Mouse (Mus musculus): ENCODE measurements at regions not wholly inside any gene's neighbourhood (a gene's known extent, or its start where the extent isn't known, plus 50 kb on each side); places are given as distances from the start of the nearest gene placed in this dataset.

- TF ChIP-seq EP300 (IDR thresholded peaks at IDR 0.05; ENCODE audit: insufficient read depth, low read depth, low read length) (no peak), CTCF (IDR thresholded peaks at IDR 0.05; ENCODE audit: low read depth, low read length) (no peak), POLR2A (IDR thresholded peaks at IDR 0.05; ENCODE audit: insufficient read depth, low read length) (no peak)
- Histone ChIP-seq H3K4me3 (ENCODE audit: low read depth, low read length) (peak overlapping the region; percentile 94), H3K27me3 (ENCODE audit: control insufficient read depth, insufficient read depth, low read length, poor library complexity, severe bottlenecking) (no peaks in the 10 kb centered on the region), H3K36me3 (ENCODE audit: control insufficient read depth, insufficient read depth, low read length, poor library complexity, severe bottlenecking) (no peaks in the 10 kb centered on the region), H3K9ac (ENCODE audit: low read depth, poor library complexity, severe bottlenecking) (peak overlapping the region; percentile 81), H3K27ac (ENCODE audit: insufficient read depth, low read length) (no peak overlapping the region), H3K9me3 (replicated peaks; ENCODE audit: control insufficient read depth, insufficient read depth, low read length, poor library complexity, severe bottlenecking) (no peaks in the 10 kb centered on the region), H3K4me1 (ENCODE audit: control insufficient read depth, insufficient read depth, low read length) (no peaks in the 10 kb centered on the region)
These were observed 243.9 kb downstream of the Tex13c3 start for GRCm38 (mm10) chrX:19237048-19237737.

DNA sequence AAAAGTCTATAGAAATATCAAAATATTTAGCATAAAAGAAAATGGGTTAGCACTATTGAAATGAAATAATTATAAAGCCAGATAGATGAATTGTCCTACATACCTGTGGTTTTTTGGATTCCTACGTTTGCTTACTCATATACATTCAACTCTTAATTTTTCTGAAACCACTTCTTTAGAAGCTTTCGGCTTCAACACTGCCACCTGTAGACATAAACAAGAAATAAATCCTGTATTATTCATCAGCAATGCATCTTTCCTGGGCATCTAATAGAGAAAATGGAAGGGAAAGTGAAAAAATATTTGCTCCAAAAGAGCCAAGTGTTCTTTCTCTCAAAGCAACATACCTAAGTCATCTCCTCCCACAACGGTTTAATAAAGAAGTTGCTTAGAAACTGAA lies 245.7 kb downstream of the Tex13c3 start:
- Histone ChIP-seq H3K4me3 (ENCODE audit: low read depth, low read length) (no peak overlapping the region), H3K27me3 (ENCODE audit: control insufficient read depth, insufficient read depth, low read length, poor library complexity, severe bottlenecking) (no peaks in the 10 kb centered on the region), H3K9ac (ENCODE audit: low read depth, poor library complexity, severe bottlenecking) (no peak overlapping the region), H3K36me3 (ENCODE audit: control insufficient read depth, insufficient read depth, low read length, poor library complexity, severe bottlenecking) (no peaks in the 10 kb centered on the region), H3K4me1 (ENCODE audit: control insufficient read depth, insufficient read depth, low read length) (no peaks in the 10 kb centered on the region), H3K9me3 (replicated peaks; ENCODE audit: control insufficient read depth, insufficient read depth, low read length, poor library complexity, severe bottlenecking) (no peaks in the 10 kb centered on the region), H3K27ac (ENCODE audit: insufficient read depth, low read length) (no peak overlapping the region)
- TF ChIP-seq POLR2A (IDR thresholded peaks at IDR 0.05; ENCODE audit: insufficient read depth, low read length) = no peak
- no peak for TF ChIP-seq CTCF (IDR thresholded peaks at IDR 0.05; ENCODE audit: low read depth, low read length)
- no peak for TF ChIP-seq EP300 (IDR thresholded peaks at IDR 0.05; ENCODE audit: insufficient read depth, low read depth, low read length)

DNA sequence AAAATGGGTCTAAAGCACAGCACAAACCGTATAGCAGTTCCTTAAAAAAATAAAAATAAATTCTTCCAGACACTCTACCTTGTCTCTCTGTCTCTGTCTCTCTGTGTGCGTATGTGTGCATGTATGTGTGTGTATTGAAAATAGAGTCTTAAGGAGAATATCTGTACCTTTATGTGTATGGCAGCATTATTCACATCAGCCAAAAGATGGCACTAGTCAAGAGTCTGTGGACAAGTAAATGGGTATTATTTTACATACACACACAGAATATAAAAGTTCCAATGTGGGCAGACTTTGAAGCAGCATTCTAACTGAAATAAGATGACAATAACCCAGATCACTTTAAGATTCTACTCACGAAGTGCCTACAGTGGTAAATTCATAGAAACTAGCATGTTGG lies 249.3 kb downstream of the Tex13c3 start:
- Histone ChIP-seq H3K27me3 (ENCODE audit: control insufficient read depth, insufficient read depth, low read length, poor library complexity, severe bottlenecking) (no peaks in the 10 kb centered on the region), H3K27ac (ENCODE audit: insufficient read depth, low read length) (no peak overlapping the region), H3K36me3 (ENCODE audit: control insufficient read depth, insufficient read depth, low read length, poor library complexity, severe bottlenecking) (no peaks in the 10 kb centered on the region), H3K4me1 (ENCODE audit: control insufficient read depth, insufficient read depth, low read length) (no peaks in the 10 kb centered on the region), H3K9ac (ENCODE audit: low read depth, poor library complexity, severe bottlenecking) (no peak overlapping the region), H3K9me3 (replicated peaks; ENCODE audit: control insufficient read depth, insufficient read depth, low read length, poor library complexity, severe bottlenecking) (no peaks in the 10 kb centered on the region), H3K4me3 (ENCODE audit: low read depth, low read length) (no peak overlapping the region)
- TF ChIP-seq POLR2A (IDR thresholded peaks at IDR 0.05; ENCODE audit: insufficient read depth, low read length) = no peak
- no peak for TF ChIP-seq EP300 (IDR thresholded peaks at IDR 0.05; ENCODE audit: insufficient read depth, low read depth, low read length)
- no peak for TF ChIP-seq CTCF (IDR thresholded peaks at IDR 0.05; ENCODE audit: low read depth, low read length)

DNA sequence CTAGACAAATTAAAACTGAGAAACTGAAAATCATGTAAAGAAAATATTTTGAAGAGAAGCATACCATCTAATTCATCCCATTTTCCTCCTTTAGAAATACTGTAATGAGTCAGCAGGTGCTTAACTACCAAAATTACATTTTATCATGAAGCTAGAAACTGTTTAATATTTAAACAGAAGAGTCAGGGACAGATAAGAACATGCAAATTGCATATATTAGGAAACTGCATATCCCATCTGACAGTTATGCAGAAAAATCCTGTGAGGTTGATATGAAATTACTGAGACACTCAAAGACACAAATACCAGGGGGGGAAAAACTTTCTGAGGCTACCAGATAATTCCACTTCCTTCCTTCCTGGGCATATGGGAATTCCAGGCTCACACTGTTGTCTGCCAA lies 257.8 kb downstream of the Tex13c3 start:
- H3K9me3 ChIP-seq (replicated peaks; ENCODE audit: control insufficient read depth, insufficient read depth, low read length, poor library complexity, severe bottlenecking) = no peaks in the 10 kb centered on the region
- TF ChIP-seq EP300 (IDR thresholded peaks at IDR 0.05; ENCODE audit: insufficient read depth, low read depth, low read length) (no peak), CTCF (IDR thresholded peaks at IDR 0.05; ENCODE audit: low read depth, low read length) (no peak), POLR2A (IDR thresholded peaks at IDR 0.05; ENCODE audit: insufficient read depth, low read length) (no peak)
- H3K9ac ChIP-seq (ENCODE audit: low read depth, poor library complexity, severe bottlenecking) = no peak overlapping the region
- H3K4me1 ChIP-seq (ENCODE audit: control insufficient read depth, insufficient read depth, low read length) = no peaks in the 10 kb centered on the region
- H3K4me3 ChIP-seq (ENCODE audit: low read depth, low read length) = no peak overlapping the region
- H3K36me3 ChIP-seq (ENCODE audit: control insufficient read depth, insufficient read depth, low read length, poor library complexity, severe bottlenecking) = no peaks in the 10 kb centered on the region
- no peaks in the 10 kb centered on the region for H3K27me3 ChIP-seq (ENCODE audit: control insufficient read depth, insufficient read depth, low read length, poor library complexity, severe bottlenecking)
- no peak overlapping the region for H3K27ac ChIP-seq (ENCODE audit: insufficient read depth, low read length)

GRCm38 (mm10) chrX:19220785-19221496 lies 260.2 kb downstream of the Tex13c3 start:
- H3K27me3 ChIP-seq (ENCODE audit: control insufficient read depth, insufficient read depth, low read length, poor library complexity, severe bottlenecking) = no peaks in the 10 kb centered on the region
- H3K4me1 ChIP-seq (ENCODE audit: control insufficient read depth, insufficient read depth, low read length) = no peaks in the 10 kb centered on the region
- H3K36me3 ChIP-seq (ENCODE audit: control insufficient read depth, insufficient read depth, low read length, poor library complexity, severe bottlenecking) = no peaks in the 10 kb centered on the region
- no peak overlapping the region for H3K27ac ChIP-seq (ENCODE audit: insufficient read depth, low read length)
- TF ChIP-seq EP300 (IDR thresholded peaks at IDR 0.05; ENCODE audit: insufficient read depth, low read depth, low read length) (no peak), CTCF (IDR thresholded peaks at IDR 0.05; ENCODE audit: low read depth, low read length) (no peak)
- H3K9ac ChIP-seq (ENCODE audit: low read depth, poor library complexity, severe bottlenecking) = no peak overlapping the region
- no peaks in the 10 kb centered on the region for H3K9me3 ChIP-seq (replicated peaks; ENCODE audit: control insufficient read depth, insufficient read depth, low read length, poor library complexity, severe bottlenecking)
- H3K4me3 ChIP-seq (ENCODE audit: low read depth, low read length) = no peak overlapping the region

- Histone ChIP-seq H3K27ac (ENCODE audit: insufficient read depth, low read length) (no peak overlapping the region), H3K9ac (ENCODE audit: low read depth, poor library complexity, severe bottlenecking) (no peak overlapping the region), H3K9me3 (replicated peaks; ENCODE audit: control insufficient read depth, insufficient read depth, low read length, poor library complexity, severe bottlenecking) (no peaks in the 10 kb centered on the region), H3K4me3 (ENCODE audit: low read depth, low read length) (no peak overlapping the region), H3K36me3 (ENCODE audit: control insufficient read depth, insufficient read depth, low read length, poor library complexity, severe bottlenecking) (no peaks in the 10 kb centered on the region), H3K4me1 (ENCODE audit: control insufficient read depth, insufficient read depth, low read length) (no peaks in the 10 kb centered on the region), H3K27me3 (ENCODE audit: control insufficient read depth, insufficient read depth, low read length, poor library complexity, severe bottlenecking) (no peaks in the 10 kb centered on the region)
- TF ChIP-seq CTCF (IDR thresholded peaks at IDR 0.05; ENCODE audit: low read depth, low read length) (no peak), EP300 (IDR thresholded peaks at IDR 0.05; ENCODE audit: insufficient read depth, low read depth, low read length) (no peak), POLR2A (IDR thresholded peaks at IDR 0.05; ENCODE audit: insufficient read depth, low read length) (no peak)
These were observed 261.4 kb downstream of the Tex13c3 start for GRCm38 (mm10) chrX:19219727-19220126.
